Mouse (Mus musculus): ENCODE data around the gene Bnip1.

DNA sequence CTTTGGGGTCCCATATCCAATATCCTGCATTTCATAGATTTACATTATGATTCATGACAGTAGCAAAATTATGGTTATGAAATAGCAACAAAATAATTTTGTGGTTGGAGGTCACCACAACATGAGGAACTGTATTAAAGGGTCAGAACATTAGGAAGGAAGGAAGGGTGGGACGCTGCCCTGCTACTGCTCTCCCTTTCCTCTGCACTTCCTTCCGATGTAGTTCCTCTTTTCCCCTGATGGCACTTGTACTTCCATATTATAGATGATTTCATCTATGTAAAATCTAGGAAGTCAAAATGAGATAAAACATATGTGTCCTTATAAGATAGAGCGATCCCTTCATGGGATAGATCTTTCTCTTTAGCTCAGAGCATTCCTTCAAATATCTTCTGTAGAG lies 30.9 kb upstream of the Bnip1 start:
- no peak for TF ChIP-seq POLR2A (IDR thresholded peaks at IDR 0.05; ENCODE audit: insufficient read depth, low read depth, low read length)
- TF ChIP-seq CTCF (IDR thresholded peaks at IDR 0.05; ENCODE audit: insufficient read depth, low read depth, low read length): no peak
